Mouse (Mus musculus) MEL (cell line): Measurements from ENCODE around the gene F10. TPM values are rescaled to one million over a fixed set of nuclear protein-coding genes. Genes with fewer than 3 reads are reported as not detected.

Experiments
- DNase-seq: peaks from one replicate; pipeline ENCODE4 v3.0.0; 2011; ENCODE audit warnings: low read depth, low spot score
- H3K27ac ChIP-seq: 2 replicates; pipeline ENCODE4 v1.5.1; 2012; ENCODE audit warnings: low read depth, mild to moderate bottlenecking, control low read depth, low read length, moderate library complexity; ENCODE audit not compliant: control insufficient read depth
- H3K27me3 ChIP-seq, 2 experiments: fragments of 150-350 bp in 1 of 2; sonication (generic) in 1 of 2; 2 replicates each; pipeline ENCODE4 v1.6.1; 2012; ENCODE audit warnings: low read length in 2 of 2, mild to moderate bottlenecking in 2 of 2, improper control_type of control experiment in 1 of 2, moderate library complexity in 1 of 2; ENCODE audit not compliant: insufficient read depth in 2 of 2, control insufficient read depth in 1 of 2
- H3K36me3 ChIP-seq, 2 experiments: 2 replicates each; pipeline ENCODE4 v1.6.1; 2012 to 2014; ENCODE audit warnings: low read length in 2 of 2, improper control_type of control experiment in 1 of 2, inconsistent platforms in 1 of 2, mild to moderate bottlenecking in 1 of 2; ENCODE audit not compliant: insufficient read depth in 2 of 2, control insufficient read depth in 1 of 2
- H3K4me1 ChIP-seq, 2 experiments: fragments of 150-350 bp in 1 of 2; sonication (generic) in 1 of 2; 2 replicates each; pipeline ENCODE4 v1.6.1; 2012; ENCODE audit warnings: low read length in 2 of 2, improper control_type of control experiment in 1 of 2, mild to moderate bottlenecking in 1 of 2; ENCODE audit not compliant: insufficient read depth in 2 of 2, control insufficient read depth in 1 of 2
- H3K4me3 ChIP-seq, 2 experiments: fragments of 150-350 bp in 1 of 2; sonication (generic) in 1 of 2; 2 replicates each; pipeline ENCODE4 v1.5.1; 2012; ENCODE audit warnings: low read depth in 2 of 2, low read length in 2 of 2, mild to moderate bottlenecking in 2 of 2, moderate library complexity in 2 of 2, control low read depth in 1 of 2, improper control_type of control experiment in 1 of 2; ENCODE audit not compliant: control insufficient read depth in 1 of 2, insufficient read depth in 1 of 2
- H3K79me2 ChIP-seq: 2 replicates; pipeline ENCODE4 v1.6.1; 2012; ENCODE audit warnings: mild to moderate bottlenecking, low read length, moderate library complexity; ENCODE audit not compliant: control insufficient read depth, poor library complexity, insufficient read depth
- H3K9ac ChIP-seq: 2 replicates; pipeline ENCODE4 v1.6.1; 2012; ENCODE audit warnings: low read depth, mild to moderate bottlenecking, control low read depth, low read length, moderate library complexity; ENCODE audit not compliant: control insufficient read depth, poor library complexity, severe bottlenecking
- H3K9me3 ChIP-seq: fragments of 150-350 bp; sonication (generic); replicated peaks from 2 replicates; pipeline ENCODE4 v1.6.1; 2012; ENCODE audit warnings: mild to moderate bottlenecking, low read length, improper control_type of control experiment, moderate library complexity; ENCODE audit not compliant: insufficient read depth
- CHD2 ChIP-seq: IDR thresholded peaks from 2 replicates; pipeline ENCODE4 v1.6.1; 2011; ENCODE audit warnings: low read length, improper control_type of control experiment
- ELF1 ChIP-seq: IDR thresholded peaks from 2 replicates; pipeline ENCODE4 v1.6.1; 2014; ENCODE audit warnings: low read depth, mild to moderate bottlenecking, inconsistent platforms, low read length, improper control_type of control experiment, moderate library complexity
- GABPA ChIP-seq: IDR thresholded peaks from 2 replicates; pipeline ENCODE4 v1.6.1; 2012; ENCODE audit warnings: low read depth, mild to moderate bottlenecking, inconsistent platforms, low read length, improper control_type of control experiment, moderate library complexity
- GATA1 ChIP-seq: IDR thresholded peaks from 2 replicates; pipeline ENCODE4 v1.6.1; 2011; ENCODE audit warnings: low read depth, low read length, improper control_type of control experiment
- KAT2A ChIP-seq: conservative IDR thresholded peaks from 2 replicates; pipeline ENCODE4 v1.6.1; 2012; ENCODE audit warnings: low read depth, low read length, improper control_type of control experiment, inconsistent platforms
- MAFK ChIP-seq: IDR thresholded peaks from 2 replicates; pipeline ENCODE4 v1.6.1; 2011; ENCODE audit warnings: low read depth, mild to moderate bottlenecking, low read length, improper control_type of control experiment, borderline replicate concordance
- MAX ChIP-seq: IDR thresholded peaks from 2 replicates; pipeline ENCODE4 v1.6.1; 2011; ENCODE audit warnings: low read length, improper control_type of control experiment
- MAZ ChIP-seq: IDR thresholded peaks from 2 replicates; pipeline ENCODE4 v1.6.1; 2012; ENCODE audit warnings: low read depth, mild to moderate bottlenecking, inconsistent platforms, low read length, improper control_type of control experiment
- MEF2A ChIP-seq: IDR thresholded peaks from 2 replicates; pipeline ENCODE4 v1.6.1; 2014; ENCODE audit warnings: low read depth, mild to moderate bottlenecking, inconsistent platforms, low read length, improper control_type of control experiment; ENCODE audit not compliant: poor library complexity, insufficient replicate concordance, severe bottlenecking; ENCODE audit errors: extremely low read depth
- MYB ChIP-seq: IDR thresholded peaks from 2 replicates; pipeline ENCODE4 v1.6.1; 2011; ENCODE audit warnings: mild to moderate bottlenecking, low read depth, low read length, improper control_type of control experiment
- MYC ChIP-seq: IDR thresholded peaks from 2 replicates; pipeline ENCODE4 v1.6.1; 2011; ENCODE audit warnings: low read depth, mild to moderate bottlenecking, low read length, improper control_type of control experiment, moderate library complexity
- NRF1 ChIP-seq: IDR thresholded peaks from 2 replicates; pipeline ENCODE4 v1.6.1; 2014; ENCODE audit warnings: low read depth, mild to moderate bottlenecking, inconsistent platforms, low read length, improper control_type of control experiment, moderate library complexity; ENCODE audit not compliant: poor library complexity, insufficient read depth, severe bottlenecking
- POLR2AphosphoS2 ChIP-seq: IDR thresholded peaks from 2 replicates; pipeline ENCODE4 v1.6.1; 2011; ENCODE audit warnings: low read length, improper control_type of control experiment
- POLR2AphosphoS5 ChIP-seq: IDR thresholded peaks from 2 replicates; pipeline ENCODE4 v1.6.1; 2012; ENCODE audit warnings: low read depth, borderline replicate concordance, mild to moderate bottlenecking, inconsistent platforms, low read length, moderate library complexity, mixed read lengths
- RAD21 ChIP-seq: IDR thresholded peaks from 2 replicates; pipeline ENCODE4 v1.6.1; 2011; ENCODE audit warnings: mild to moderate bottlenecking, low read depth, low read length, improper control_type of control experiment
- SIN3A ChIP-seq: IDR thresholded peaks from 2 replicates; pipeline ENCODE4 v1.6.1; 2012; ENCODE audit warnings: low read length, improper control_type of control experiment, inconsistent platforms
- USF1 ChIP-seq: IDR thresholded peaks from 2 replicates; pipeline ENCODE4 v1.6.1; 2014; ENCODE audit warnings: low read depth, mild to moderate bottlenecking, inconsistent platforms, low read length, improper control_type of control experiment, moderate library complexity
- ZC3H11A ChIP-seq: IDR thresholded peaks from 2 replicates; pipeline ENCODE4 v1.6.1; 2012; ENCODE audit warnings: low read depth, mild to moderate bottlenecking, inconsistent platforms, low read length, improper control_type of control experiment
- ZKSCAN1 ChIP-seq: IDR thresholded peaks from 2 replicates; pipeline ENCODE4 v1.6.1; 2012; ENCODE audit warnings: low read depth, mild to moderate bottlenecking, inconsistent platforms, low read length, improper control_type of control experiment, moderate library complexity
- ZMIZ1 ChIP-seq: IDR thresholded peaks from 2 replicates; pipeline ENCODE4 v1.6.1; 2012; ENCODE audit warnings: low read depth, mild to moderate bottlenecking, inconsistent platforms, low read length, improper control_type of control experiment, moderate library complexity
- ZNF384 ChIP-seq: IDR thresholded peaks from 2 replicates; pipeline ENCODE4 v1.6.1; 2012; ENCODE audit warnings: low read depth, mild to moderate bottlenecking, inconsistent platforms, low read length, improper control_type of control experiment
- polyA plus RNA-seq, 2 experiments: library from polyadenylated mRNA; stranded (reverse) in 1 of 2; unstranded in 1 of 2; fragments of >175 nt in 1 of 2; fragments of >200 nt in 1 of 2; gene quantifications; 2 replicates each; pipeline versions ENCODE4 v1.2.1 to v1.2.4; 2012; ENCODE audit warnings: low replicate concordance in 2 of 2, low read depth in 1 of 2; ENCODE audit not compliant: insufficient read length in 2 of 2, insufficient read depth in 1 of 2, missing spikeins in 1 of 2
- total RNA-seq: library from RNA; depleted of rRNA; stranded (reverse); fragments of 300-350 nt; gene quantifications from 2 replicates; pipeline ENCODE4 v1.2.3, GENCODE M21; 2012

F10 gene
- total and polyA plus RNA-seq, 3 experiments, result 0.03 to 0.04 TPM; not detected in 1

DNA sequence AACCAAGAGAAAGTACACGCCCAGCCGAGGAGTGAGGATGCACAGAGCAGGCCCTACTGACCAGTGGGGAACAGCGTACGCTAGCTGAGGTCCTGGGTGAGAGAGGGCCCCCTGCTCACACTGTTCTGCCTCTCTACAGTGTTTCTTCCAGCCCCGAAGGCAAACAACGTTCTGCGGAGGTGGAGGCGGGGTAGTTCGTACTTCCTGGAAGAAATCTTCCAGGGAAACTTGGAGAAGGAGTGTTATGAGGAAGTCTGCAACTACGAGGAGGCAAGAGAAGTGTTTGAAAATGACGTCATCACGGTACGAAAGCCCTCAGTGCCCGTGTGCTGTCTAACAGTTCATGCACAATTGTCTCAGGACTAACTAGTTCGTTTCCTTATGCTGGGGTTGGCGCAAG lies 26.0 kb downstream of the F10 start:
- peaks cover 0 to 2% of the 10 kb centered on the region in 2 experiments; a peak in 1 of 4 replicates for H3K27me3 ChIP-seq

GRCm38 (mm10) chr8:13073255-13073654 lies 36.1 kb downstream of the F10 start:
- no peak overlapping the region for H3K4me3 ChIP-seq
- H3K9me3 ChIP-seq, result no peaks in the 10 kb centered on the region
- no peak overlapping the region for H3K27ac ChIP-seq
- H3K36me3 ChIP-seq, result peaks cover 0 to 5% of the 10 kb centered on the region in 2 experiments; a peak in 2 of 4 replicates
- DNase-seq, result no peak
- H3K4me1 ChIP-seq, result no peaks in the 10 kb centered on the region
- H3K27me3 ChIP-seq, result no peaks in the 10 kb centered on the region
- no peak for TF ChIP-seq MAFK
- no peak for TF ChIP-seq CHD2
- no peak for TF ChIP-seq MEF2A
- no peak for TF ChIP-seq POLR2AphosphoS2
- TF ChIP-seq KAT2A, result no peak
- TF ChIP-seq MYB, result no peak
- no peak for TF ChIP-seq POLR2AphosphoS5
- TF ChIP-seq ZC3H11A, result no peak
- no peak for TF ChIP-seq ZMIZ1
- TF ChIP-seq USF1, result no peak
- H3K9ac ChIP-seq, result no peak overlapping the region
- no peaks in the 10 kb centered on the region for H3K79me2 ChIP-seq

More for the DNA sequence above, 26.0 kb downstream of the F10 start:
- Histone ChIP-seq H3K4me1 (no peaks in the 10 kb centered on the region), H3K4me3 (no peak overlapping the region), H3K9ac (no peak overlapping the region), H3K9me3 (no peaks in the 10 kb centered on the region), H3K79me2 (no peaks in the 10 kb centered on the region), H3K36me3 (no peaks in the 10 kb centered on the region), H3K27ac (no peak overlapping the region)
- DNase-seq, result no peak
- no peak for TF ChIP-seq ZKSCAN1
- TF ChIP-seq MAX, result no peak
- no peak for TF ChIP-seq POLR2AphosphoS5
- TF ChIP-seq NRF1, result no peak
- no peak for TF ChIP-seq GATA1
- TF ChIP-seq SIN3A, result no peak
- TF ChIP-seq ZNF384, result no peak
- TF ChIP-seq MAZ, result no peak
- TF ChIP-seq RAD21, result no peak
- TF ChIP-seq ELF1, result no peak
- no peak for TF ChIP-seq USF1
- TF ChIP-seq MYC, result no peak
- TF ChIP-seq GABPA, result no peak
